Mouse (Mus musculus) spleen, adult 18-20 months (tissue): ENCODE data around the gene 1700123O20Rik.

ENCODE experiments used
- DNase-seq, 2 experiments: peaks; one replicate each; pipeline ENCODE4 v3.0.0; 2022; ENCODE audit warnings: mixed read lengths in 2 of 2

Gene 1700123O20Rik

GRCm38 (mm10) chr14:54727565-54727964 lies 41.5 kb downstream of the 1700123O20Rik start:
- DNase-seq = no peak

GRCm38 (mm10) chr14:54728823-54729653 lies 43.0 kb downstream of the 1700123O20Rik start:
- DNase-seq = no peak

DNA sequence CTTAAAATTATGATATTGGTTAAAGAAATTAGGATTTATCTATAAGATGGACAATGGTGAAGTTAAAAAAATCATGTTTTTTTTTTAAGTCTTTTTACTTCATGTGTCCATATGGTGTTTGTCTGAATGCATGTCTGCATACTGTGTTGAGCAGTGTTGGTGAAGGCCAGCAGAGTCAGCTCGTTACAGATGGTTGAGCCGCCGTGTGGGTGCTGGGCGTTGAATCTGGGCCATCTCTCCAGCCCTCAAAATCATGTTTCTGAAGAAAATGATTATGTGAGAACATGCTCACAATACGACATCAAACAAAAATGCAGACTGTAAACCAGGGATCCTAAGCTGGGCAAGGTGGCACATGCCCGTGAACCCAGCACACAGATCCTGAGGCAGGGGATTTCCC lies 44.3 kb downstream of the 1700123O20Rik start:
- no peak for DNase-seq

DNA sequence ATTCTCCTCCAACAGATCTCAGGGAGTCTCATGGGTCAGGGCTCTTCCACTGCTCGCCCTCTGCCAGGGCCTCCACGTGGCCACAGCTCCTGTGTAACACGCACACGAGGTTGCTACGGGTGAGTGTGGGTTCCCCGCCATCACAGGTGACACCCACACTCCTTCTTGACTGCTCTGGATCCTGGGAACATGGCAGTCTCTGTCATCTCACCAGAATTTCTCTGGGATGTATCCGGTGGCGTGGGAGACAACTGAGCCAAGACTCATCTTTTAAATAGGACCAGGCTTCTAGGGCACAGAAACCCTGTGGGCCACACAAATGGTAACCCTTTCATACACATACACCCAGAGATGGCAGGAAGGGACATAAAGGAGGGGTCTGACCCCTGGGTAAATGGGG lies 46.2 kb downstream of the 1700123O20Rik start:
- no peak for DNase-seq

DNA sequence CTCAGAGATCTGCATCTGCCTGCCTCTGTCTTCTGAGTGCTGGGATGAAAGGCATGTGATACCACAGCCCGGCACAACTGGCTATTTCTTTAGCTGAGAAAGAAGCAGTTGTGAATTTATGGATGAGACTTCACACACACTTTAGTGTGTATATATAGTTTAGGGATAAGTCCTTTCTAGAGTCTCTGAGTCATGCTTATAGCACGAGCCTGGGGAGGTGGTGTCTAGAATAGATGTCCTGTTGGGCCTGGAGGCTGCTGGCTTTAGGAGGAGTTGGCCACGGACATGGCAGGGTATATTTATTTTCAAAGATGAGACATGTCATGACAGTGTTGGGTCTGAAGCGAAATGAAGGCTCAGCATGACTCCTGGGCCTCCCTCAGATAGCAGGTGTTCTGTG lies 48.0 kb downstream of the 1700123O20Rik start:
- no peak for DNase-seq

- no peak for DNase-seq
Observed at GRCm38 (mm10) chr14:54735221-54735620, 49.2 kb downstream of the 1700123O20Rik start.

GRCm38 (mm10) chr14:54736555-54737552 lies 50.8 kb downstream of the 1700123O20Rik start:
- no peak for DNase-seq

DNA sequence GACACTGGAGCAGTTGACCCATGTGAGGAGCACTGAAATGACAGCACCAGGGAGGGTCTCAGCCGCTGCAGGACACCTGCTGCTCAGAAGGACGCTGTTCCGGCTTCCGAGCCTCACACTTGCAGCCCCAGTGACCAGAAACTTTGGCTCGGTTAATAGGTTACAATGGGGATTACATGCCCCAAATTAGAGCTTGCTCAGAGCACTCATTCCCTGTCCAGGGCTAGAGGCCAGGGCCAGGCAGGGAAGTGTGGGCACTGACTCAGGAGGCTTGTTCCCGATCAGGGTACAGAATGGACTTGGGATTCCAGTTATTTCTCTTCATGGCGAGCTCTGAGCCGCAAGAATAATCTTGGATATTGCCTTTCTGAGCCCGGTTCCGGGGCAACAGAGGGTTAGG lies 51.6 kb downstream of the 1700123O20Rik start:
- DNase-seq = no peak
